In the genomic region with DNA sequence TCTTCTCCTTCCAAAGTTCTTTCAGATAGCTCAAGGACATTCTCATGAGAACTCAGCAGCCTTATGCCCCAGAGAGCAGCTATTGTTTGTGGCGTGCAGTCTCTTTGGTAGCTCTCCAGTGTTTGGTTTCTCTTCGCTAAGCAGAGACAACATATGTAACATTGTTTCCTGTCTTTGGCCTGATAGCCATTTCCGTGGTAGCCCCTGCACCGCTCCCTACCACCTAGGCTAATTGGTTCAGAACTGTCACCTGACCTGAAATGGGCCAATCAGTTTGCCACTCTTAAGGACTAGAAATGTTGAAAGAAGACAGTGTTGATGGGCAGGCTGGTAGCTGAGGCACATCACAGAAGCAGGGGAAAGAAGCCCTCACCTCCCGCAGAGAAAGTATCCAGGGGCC, we compare ENCODE assay signal across 11 mouse cellular contexts. TPM values are rescaled to one million over a fixed set of nuclear protein-coding genes. Genes with fewer than 3 reads are reported as not detected.
DNase-seq lines count a peak whose midpoint lies in the region; ATAC-seq and TF ChIP-seq lines count a peak whose summit lies in the region.
"Had no signal": no experiment of that assay in that cellular context is flagged by ENCODE, and none has a peak within 500 bp of the region (broad histone marks: within the 10 kb centered on the region; RNA-seq: fewer than 3 reads in every experiment).

No protein-coding gene starts in this region.

- WGBS in liver, embryonic 14.5 days (ENCODE audit: insufficient replicate concordance): 18% methylated on average over 5 of the region's 5 CpGs
- 82% methylated on average over 5 of the region's 5 CpGs for WGBS in neural tube, embryonic 15.5 days

- no peak overlapping the region for H3K27ac ChIP-seq in liver, embryonic 14.5 days
- no peak overlapping the region for H3K27ac ChIP-seq in neural tube, embryonic 15.5 days (replicated peaks)
- H3K27ac ChIP-seq: intestine, embryonic 15.5 days; layer of hippocampus, adult 2 months had no signal

- H3K4me1 ChIP-seq in liver, embryonic 14.5 days (replicated peaks; ENCODE audit: control insufficient read depth in 2 of 2, insufficient read depth in 2 of 2, low read length in 1 of 2): 0 out of 4 replicates have a peak, but pooled peaks cover 0 to 3% of the 10 kb centered on the region in 2 experiments
- H3K4me1 ChIP-seq in megakaryocyte, embryonic 14.5 days: peaks cover 8% of the 10 kb centered on the region
- H3K4me1 ChIP-seq in neural tube, embryonic 15.5 days: 0 out of 2 replicates have a peak, but pooled peaks cover 4% of the 10 kb centered on the region
- H3K4me1 ChIP-seq: intestine, embryonic 15.5 days had no signal

- H3K4me2 ChIP-seq in liver, embryonic 14.5 days (ENCODE audit: low read depth): no peak overlapping the region
- H3K4me2 ChIP-seq in neural tube, embryonic 15.5 days: no peak overlapping the region
- H3K4me2 ChIP-seq: intestine, embryonic 15.5 days had no signal

- no peak for TF ChIP-seq CTCF in liver, embryonic 14.5 days (IDR thresholded peaks at IDR 0.05; ENCODE audit: low read depth)

- DNase-seq in R1 (ENCODE audit: low read depth, low spot score): peak; percentile 45
- DNase-seq in liver, embryonic 14.5 days (ENCODE audit: low read depth in 3 of 3, low spot score in 3 of 3): no peak
- DNase-seq in urinary bladder, postnatal 4 days (ENCODE audit: low spot score in 2 of 2): no peak
- DNase-seq: adrenal gland, postnatal 25 days; cerebellum, adult 8-10 months had no signal

- no peaks in the 10 kb centered on the region for H3K27me3 ChIP-seq in liver, embryonic 14.5 days (ENCODE audit: control insufficient read depth, insufficient read depth, low read length)
- H3K27me3 ChIP-seq in megakaryocyte, embryonic 14.5 days (replicated peaks): no peaks in the 10 kb centered on the region
- no peaks in the 10 kb centered on the region for H3K27me3 ChIP-seq in neural tube, embryonic 15.5 days (replicated peaks)
- H3K27me3 ChIP-seq: intestine, embryonic 15.5 days had no signal

- no peak overlapping the region for H3K4me3 ChIP-seq in liver, embryonic 14.5 days (ENCODE audit: insufficient read depth in 1 of 2, low read depth in 2 of 2, low read length in 2 of 2)
- H3K4me3 ChIP-seq in megakaryocyte, embryonic 14.5 days (replicated peaks): peak overlapping the region; percentile 78
- H3K4me3 ChIP-seq in neural tube, embryonic 15.5 days (replicated peaks): no peak overlapping the region
- H3K4me3 ChIP-seq: intestine, embryonic 15.5 days; layer of hippocampus, adult 2 months had no signal

- H3K36me3 ChIP-seq in liver, embryonic 14.5 days (replicated peaks; ENCODE audit: control insufficient read depth, insufficient read depth, low read depth): no peaks in the 10 kb centered on the region
- no peaks in the 10 kb centered on the region for H3K36me3 ChIP-seq in megakaryocyte, embryonic 14.5 days (replicated peaks; ENCODE audit: low read length)
- no peaks in the 10 kb centered on the region for H3K36me3 ChIP-seq in neural tube, embryonic 15.5 days
- H3K36me3 ChIP-seq: intestine, embryonic 15.5 days had no signal

- H3K9me3 ChIP-seq in liver, embryonic 14.5 days (ENCODE audit: control insufficient read depth, low read length): no peaks in the 10 kb centered on the region
- no peaks in the 10 kb centered on the region for H3K9me3 ChIP-seq in megakaryocyte, embryonic 14.5 days
- H3K9me3 ChIP-seq in neural tube, embryonic 15.5 days (replicated peaks): no peaks in the 10 kb centered on the region
- H3K9me3 ChIP-seq: intestine, embryonic 15.5 days had no signal

- no peak overlapping the region for H3K9ac ChIP-seq in liver, embryonic 14.5 days (replicated peaks)
- no peak overlapping the region for H3K9ac ChIP-seq in neural tube, embryonic 15.5 days (replicated peaks)
- H3K9ac ChIP-seq: intestine, embryonic 15.5 days had no signal

- no peak for TF ChIP-seq EP300 in liver, embryonic 14.5 days (IDR thresholded peaks at IDR 0.05; ENCODE audit: low read depth)

- ATAC-seq in CD4-positive, CD25-positive, alpha-beta regulatory T cell, adult 4 months: peak; percentile 26
- peak; percentile 52; the same call in 1 of the 2 replicates for ATAC-seq in liver, embryonic 14.5 days (ENCODE audit: insufficient read depth)
- no peak for ATAC-seq in neural tube, embryonic 15.5 days (ENCODE audit: low FRiP score)
- no peak for ATAC-seq in cerebellum, adult (ENCODE audit: insufficient number of reproducible peaks, low FRiP score, low TSS enrichment)
- ATAC-seq: intestine, embryonic 15.5 days had no signal

RNA-seq across cellular contexts. Expression of gene Pkn2, which starts 54.1 kb away (rescaled TPM):
- 10 to 100 TPM; 14.7 to 18.4 TPM for polyA plus RNA-seq in CD4-positive, CD25-positive, alpha-beta regulatory T cell, adult 4 months (2017; shearing (Covaris generic))
- 9.2 and 14.9 TPM in 2 replicates for polyA plus RNA-seq in liver, embryonic 14.5 days (2012; rRNA removed)
- 31.1 and 34.1 TPM in 2 replicates for polyA plus RNA-seq in liver, embryonic 14.5 days (2014; fragmentation: Nextera tagmentation; extraction: Ambion mirVana)
- polyA plus RNA-seq in megakaryocyte, embryonic 14.5 days (2012; ENCODE audit: insufficient read depth, low replicate concordance): 8.2 and 23.6 TPM in 2 replicates
- 21.7 and 24.6 TPM in 2 replicates for polyA plus RNA-seq in neural tube, embryonic 15.5 days (2015; fragmentation: Nextera tagmentation; extraction: Ambion mirVana)

Comparison
In these comparisons a context has a peak if more than half of its experiments do, and no peak if none do; other contexts are left out.
1. ATAC-seq: peak in CD4-positive, CD25-positive, alpha-beta regulatory T cell, adult 4 months (single experiment) and liver, embryonic 14.5 days (single experiment); none in neural tube, embryonic 15.5 days (single experiment) and cerebellum, adult (single experiment).